Mouse (Mus musculus): ENCODE data around the gene P4ha3.

GRCm38 (mm10) chr7:100327514-100327913 is 42.2 kb downstream of the P4ha3 start:
- TF ChIP-seq CTCF (IDR thresholded peaks at IDR 0.05; ENCODE audit: control insufficient read depth, insufficient read depth, insufficient read length) (no peak), MYOD1 (IDR thresholded peaks at IDR 0.05; ENCODE audit: control insufficient read depth, insufficient read length, low read depth) (no peak), USF1 (IDR thresholded peaks at IDR 0.05; ENCODE audit: low read depth) (no peak), MYOG (IDR thresholded peaks at IDR 0.05; ENCODE audit: control insufficient read depth, extremely low read depth, insufficient read length) (no peak), MAX (IDR thresholded peaks at IDR 0.05) (no peak), FOSL1 (IDR thresholded peaks at IDR 0.05; ENCODE audit: insufficient read depth, low read length, poor library complexity, severe bottlenecking) (no peak)
